Mouse (Mus musculus): ENCODE results near the gene Plekhh3. TPM values are rescaled to one million over a fixed set of nuclear protein-coding genes. Genes with fewer than 3 reads are reported as not detected.

Plekhh3 gene
- polyA plus RNA-seq, 1 experiment from 2014 or later: 12.8 TPM

DNA sequence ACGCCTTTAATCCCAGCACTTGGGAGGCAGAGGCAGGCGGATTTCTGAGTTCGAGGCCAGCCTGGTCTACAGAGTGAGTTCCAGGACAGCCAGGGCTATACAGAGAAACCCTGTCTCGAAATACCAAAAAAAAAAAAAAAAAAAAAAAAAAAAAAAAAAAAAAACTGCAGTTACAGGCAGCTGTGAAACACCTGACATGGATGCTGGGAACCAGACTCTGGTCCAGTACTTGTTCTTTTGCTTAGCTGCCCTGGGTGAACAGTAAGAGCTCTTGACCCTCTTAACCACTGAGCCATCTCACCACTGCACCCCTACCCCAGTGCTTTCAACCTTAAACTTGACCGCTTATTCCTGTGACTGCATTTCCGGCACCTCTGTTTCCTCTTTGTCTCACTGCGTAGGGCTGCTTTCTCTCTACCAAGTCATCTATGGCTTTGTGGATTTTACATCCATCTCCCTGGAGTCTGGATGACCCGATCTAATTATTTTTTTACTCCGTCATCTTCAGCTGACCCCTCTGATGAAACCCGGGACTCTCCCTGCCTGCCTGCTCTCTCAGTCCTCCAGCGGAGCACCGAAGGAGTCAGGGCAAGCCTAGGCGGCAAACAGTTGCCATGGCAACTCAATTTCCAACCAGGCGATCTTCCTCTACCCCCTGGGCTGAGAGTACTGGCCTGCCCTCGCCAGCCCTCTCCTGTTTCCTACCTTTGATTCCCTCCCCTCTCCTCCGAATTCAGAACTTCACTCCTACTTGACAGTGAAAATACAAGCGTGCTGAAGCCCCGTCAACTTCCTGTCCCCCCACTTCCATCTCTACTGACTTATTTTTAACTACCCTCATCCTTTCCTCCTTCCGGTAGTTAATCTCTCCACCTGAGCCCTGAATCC is 27.6 kb downstream of the Plekhh3 start:
- peak overlapping the region; percentile 65 for H3K4me2 ChIP-seq (ENCODE audit: low read length)
- peak overlapping the region; percentile 54; the same call in 1 of the 2 replicates for H3K9ac ChIP-seq (ENCODE audit: low read length)
- no peak for ATAC-seq (ENCODE audit: insufficient number of reproducible peaks, insufficient read depth, low FRiP score, low read depth)
- peaks cover 13 to 20% of the 10 kb centered on the region in 2 experiments for H3K4me1 ChIP-seq (ENCODE audit: control insufficient read depth in 2 of 2, insufficient read depth in 2 of 2, low read length in 2 of 2)
- 25% methylated on average over 18 of the region's 19 CpGs for WGBS
- H3K27me3 ChIP-seq (ENCODE audit: control insufficient read depth, insufficient read depth, low read length): no peaks in the 10 kb centered on the region
- H3K36me3 ChIP-seq (ENCODE audit: control insufficient read depth, insufficient read depth, low read length): no peaks in the 10 kb centered on the region
- peak overlapping the region; percentile 7 to 32 for H3K4me3 ChIP-seq (ENCODE audit: control insufficient read depth in 1 of 2, insufficient read depth in 1 of 2, low read depth in 1 of 2, low read length in 2 of 2)
- H3K27ac ChIP-seq (replicated peaks in 1 of 2; ENCODE audit: control insufficient read depth in 1 of 2, insufficient read depth in 1 of 2, low read depth in 2 of 2, low read length in 2 of 2): no peak overlapping the region
- no peaks in the 10 kb centered on the region for H3K9me3 ChIP-seq (ENCODE audit: control insufficient read depth, low read length)

DNA sequence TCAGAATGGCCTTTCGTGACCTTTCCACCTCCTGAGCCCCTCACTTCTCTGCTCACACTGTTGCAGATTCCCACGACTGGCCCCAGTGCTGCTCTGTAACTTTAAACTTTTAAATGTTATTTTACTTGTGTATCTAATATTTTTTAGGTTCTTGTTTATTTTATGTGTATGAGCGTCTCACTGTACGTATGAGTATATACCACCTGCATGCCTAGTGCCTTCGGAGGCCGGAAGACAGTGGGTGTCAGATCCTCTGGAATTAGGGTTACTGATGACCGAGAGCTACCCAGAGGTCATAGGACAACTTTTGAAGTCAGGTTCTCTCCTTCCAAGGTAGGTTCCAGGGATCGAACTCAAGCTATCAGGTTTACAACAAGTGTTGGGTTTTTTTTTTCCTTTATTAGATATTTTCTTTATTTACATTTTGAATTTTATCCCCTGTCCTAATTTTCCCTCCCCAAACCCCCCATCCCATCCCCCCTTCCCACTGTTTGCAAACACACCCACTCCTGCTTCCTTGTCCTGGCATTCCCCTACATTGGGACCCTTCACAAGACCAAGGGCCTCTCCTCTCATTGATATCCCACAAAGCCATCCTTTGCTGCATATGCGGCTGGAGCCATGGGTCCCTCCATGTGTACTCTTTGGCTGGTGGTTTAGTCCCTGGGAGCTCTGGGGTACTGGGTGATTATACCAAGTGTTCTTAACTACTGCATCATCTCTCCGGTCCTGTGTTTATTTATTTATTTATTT is 28.8 kb downstream of the Plekhh3 start:
- Histone ChIP-seq H3K27ac (replicated peaks in 1 of 2; ENCODE audit: control insufficient read depth in 1 of 2, insufficient read depth in 1 of 2, low read depth in 2 of 2, low read length in 2 of 2) (no peak overlapping the region), H3K9me3 (ENCODE audit: control insufficient read depth, low read length) (no peaks in the 10 kb centered on the region), H3K4me2 (ENCODE audit: low read length) (no peak overlapping the region), H3K27me3 (ENCODE audit: control insufficient read depth, insufficient read depth, low read length) (no peaks in the 10 kb centered on the region), H3K36me3 (ENCODE audit: control insufficient read depth, insufficient read depth, low read length) (no peaks in the 10 kb centered on the region), H3K4me3 (ENCODE audit: control insufficient read depth in 1 of 2, insufficient read depth in 1 of 2, low read depth in 1 of 2, low read length in 2 of 2) (no peak overlapping the region), H3K9ac (ENCODE audit: low read length) (no peak overlapping the region), H3K4me1 (ENCODE audit: control insufficient read depth in 2 of 2, insufficient read depth in 2 of 2, low read length in 2 of 2) (peaks cover 14 to 23% of the 10 kb centered on the region in 2 experiments)
- ATAC-seq (ENCODE audit: insufficient number of reproducible peaks, insufficient read depth, low FRiP score, low read depth): no peak
- WGBS: 84% methylated on average over 10 of the region's 10 CpGs

DNA sequence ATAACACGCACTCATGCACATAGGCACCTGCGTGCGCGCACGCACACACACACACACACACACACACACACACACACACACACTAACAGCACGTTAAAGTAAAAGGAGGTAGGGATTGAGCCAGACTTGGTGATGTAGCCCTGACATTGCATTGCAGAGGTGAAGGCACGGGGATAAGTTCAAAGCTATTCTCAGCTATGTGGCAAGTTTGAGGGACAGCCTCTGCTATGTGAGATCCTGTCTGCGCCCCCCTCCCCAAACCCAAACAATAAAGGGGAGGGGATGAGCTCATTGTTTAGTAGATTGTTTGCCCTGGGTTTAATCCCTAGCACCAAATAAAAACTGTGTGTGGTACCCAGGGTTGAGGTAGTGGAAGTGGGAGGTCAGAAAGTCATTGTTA is 30.1 kb downstream of the Plekhh3 start:
- H3K4me3 ChIP-seq (ENCODE audit: control insufficient read depth in 1 of 2, insufficient read depth in 1 of 2, low read depth in 1 of 2, low read length in 2 of 2): no peak overlapping the region
- ATAC-seq (ENCODE audit: insufficient number of reproducible peaks, insufficient read depth, low FRiP score, low read depth): no peak
- no peaks in the 10 kb centered on the region for H3K36me3 ChIP-seq (ENCODE audit: control insufficient read depth, insufficient read depth, low read length)
- no peak overlapping the region for H3K4me2 ChIP-seq (ENCODE audit: low read length)
- H3K27me3 ChIP-seq (ENCODE audit: control insufficient read depth, insufficient read depth, low read length): no peaks in the 10 kb centered on the region
- H3K9me3 ChIP-seq (ENCODE audit: control insufficient read depth, low read length): no peaks in the 10 kb centered on the region
- peak overlapping the region; percentile 70 to 84 for H3K27ac ChIP-seq (replicated peaks in 1 of 2; ENCODE audit: control insufficient read depth in 1 of 2, insufficient read depth in 1 of 2, low read depth in 2 of 2, low read length in 2 of 2)
- H3K9ac ChIP-seq (ENCODE audit: low read length): 0 out of 2 replicates have a peak overlapping the region, but pooled peaks have one; percentile 65
- WGBS: 77% methylated on average over 8 of the region's 8 CpGs
- peaks cover 14 to 23% of the 10 kb centered on the region in 2 experiments for H3K4me1 ChIP-seq (ENCODE audit: control insufficient read depth in 2 of 2, insufficient read depth in 2 of 2, low read length in 2 of 2)

DNA sequence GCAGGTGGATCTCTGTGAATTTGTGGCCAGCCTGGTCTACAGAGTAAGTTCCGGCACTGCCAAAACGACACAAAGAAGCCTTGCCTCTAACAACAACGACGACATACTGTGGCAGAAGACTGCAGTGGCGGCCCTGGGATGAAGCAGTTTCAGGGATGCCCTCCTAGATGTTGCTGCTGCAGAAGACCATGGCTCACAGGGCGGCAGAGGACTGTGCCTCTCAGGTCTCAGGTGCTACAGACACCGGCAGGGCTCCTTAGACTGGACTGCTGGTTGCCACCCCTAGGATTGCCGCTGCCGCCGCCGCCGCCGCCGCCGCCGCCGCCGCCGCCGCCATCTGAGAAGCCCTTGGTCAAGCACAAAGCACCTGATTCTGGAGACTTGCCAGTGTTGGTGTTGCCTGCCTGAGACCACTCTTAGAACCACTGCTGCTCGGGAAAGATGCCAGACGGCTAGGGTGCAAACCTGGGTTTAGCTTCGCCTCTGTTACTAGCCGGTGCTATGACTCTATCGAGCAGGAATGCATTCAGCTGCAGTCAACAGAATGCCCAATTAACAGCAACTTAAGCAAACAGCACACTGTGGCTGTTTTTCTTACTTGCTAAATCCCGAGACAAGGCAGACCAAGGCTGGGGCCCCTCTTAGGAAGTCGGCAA is 30.9 kb downstream of the Plekhh3 start:
- Histone ChIP-seq H3K4me1 (ENCODE audit: control insufficient read depth in 2 of 2, insufficient read depth in 2 of 2, low read length in 2 of 2) (peaks cover 14 to 23% of the 10 kb centered on the region in 2 experiments), H3K9ac (ENCODE audit: low read length) (peak overlapping the region; percentile 65), H3K27ac (replicated peaks in 1 of 2; ENCODE audit: control insufficient read depth in 1 of 2, insufficient read depth in 1 of 2, low read depth in 2 of 2, low read length in 2 of 2) (peak overlapping the region; percentile 83 to 84), H3K36me3 (ENCODE audit: control insufficient read depth, insufficient read depth, low read length) (no peaks in the 10 kb centered on the region), H3K27me3 (ENCODE audit: control insufficient read depth, insufficient read depth, low read length) (no peaks in the 10 kb centered on the region), H3K4me3 (ENCODE audit: control insufficient read depth in 1 of 2, insufficient read depth in 1 of 2, low read depth in 1 of 2, low read length in 2 of 2) (peak overlapping the region; percentile 32 to 39), H3K4me2 (ENCODE audit: low read length) (peak overlapping the region; percentile 61), H3K9me3 (ENCODE audit: control insufficient read depth, low read length) (no peaks in the 10 kb centered on the region)
- WGBS: 20% methylated on average over 27 of the region's 27 CpGs
- ATAC-seq (ENCODE audit: insufficient number of reproducible peaks, insufficient read depth, low FRiP score, low read depth): peak; percentile 71; the same call in 1 of the 2 replicates

DNA sequence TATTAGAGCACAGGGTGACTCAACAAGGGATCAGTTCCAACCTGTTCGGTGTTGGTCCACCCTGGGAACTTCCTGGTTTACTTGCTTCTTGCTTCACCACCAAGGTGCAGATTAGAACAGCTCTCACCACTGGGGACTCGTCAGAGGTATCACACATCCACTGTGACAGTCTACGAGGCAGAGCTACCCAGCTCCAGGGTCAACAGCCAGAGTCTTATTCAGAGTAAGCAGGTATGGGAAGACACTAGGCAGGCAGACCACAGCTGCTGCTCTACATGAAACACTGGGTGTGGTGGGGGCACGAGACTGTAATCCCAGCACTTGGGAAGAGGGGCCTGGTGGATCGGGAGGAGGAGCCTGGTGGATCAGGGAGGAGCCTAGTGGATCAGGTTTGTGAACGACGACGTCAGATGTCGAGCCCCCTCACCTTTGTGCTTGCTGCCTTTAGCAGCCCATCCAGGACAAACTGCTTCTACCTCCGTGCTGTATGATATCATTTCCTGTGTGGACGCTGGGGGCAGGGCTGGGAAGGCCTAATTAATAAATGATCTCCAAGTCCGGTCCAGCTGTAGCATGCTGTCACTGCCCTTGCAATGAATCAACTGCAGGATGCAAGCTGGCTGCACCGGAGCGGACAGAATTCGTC is 32.5 kb downstream of the Plekhh3 start:
- Histone ChIP-seq H3K9ac (ENCODE audit: low read length) (peak overlapping the region; percentile 31; the same call in 1 of the 2 replicates), H3K4me1 (ENCODE audit: control insufficient read depth in 2 of 2, insufficient read depth in 2 of 2, low read length in 2 of 2) (peaks cover 17 to 21% of the 10 kb centered on the region in 2 experiments), H3K9me3 (ENCODE audit: control insufficient read depth, low read length) (no peaks in the 10 kb centered on the region), H3K27me3 (ENCODE audit: control insufficient read depth, insufficient read depth, low read length) (no peaks in the 10 kb centered on the region), H3K4me2 (ENCODE audit: low read length) (peak overlapping the region; percentile 34), H3K27ac (replicated peaks in 1 of 2; ENCODE audit: control insufficient read depth in 1 of 2, insufficient read depth in 1 of 2, low read depth in 2 of 2, low read length in 2 of 2) (no peak overlapping the region), H3K36me3 (ENCODE audit: control insufficient read depth, insufficient read depth, low read length) (no peaks in the 10 kb centered on the region), H3K4me3 (ENCODE audit: control insufficient read depth in 1 of 2, insufficient read depth in 1 of 2, low read depth in 1 of 2, low read length in 2 of 2) (no peak overlapping the region)
- ATAC-seq (ENCODE audit: insufficient number of reproducible peaks, insufficient read depth, low FRiP score, low read depth): 0 out of 2 replicates have a peak, but pooled peaks have one; percentile 27
- WGBS: 36% methylated on average over 15 of the region's 15 CpGs

DNA sequence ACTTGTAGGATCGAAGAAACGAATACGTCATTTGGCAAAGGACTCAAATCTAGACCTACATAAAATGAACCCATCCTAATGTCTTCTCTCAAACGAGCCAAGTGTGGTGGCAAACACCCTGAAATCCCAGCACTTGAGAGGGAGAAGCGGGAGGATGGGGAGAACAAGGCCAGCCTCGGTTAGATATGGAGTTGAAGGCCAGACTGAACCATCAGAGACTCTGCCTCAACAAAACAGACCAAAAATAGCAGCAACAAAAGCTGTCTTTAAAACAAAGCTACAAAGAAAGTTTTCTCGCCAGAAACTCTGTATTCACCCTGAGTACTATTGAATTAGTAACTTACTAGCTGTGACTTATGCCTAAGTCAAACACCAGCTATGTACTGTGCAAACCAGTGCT is 34.2 kb downstream of the Plekhh3 start:
- H3K27me3 ChIP-seq (ENCODE audit: control insufficient read depth, insufficient read depth, low read length): no peaks in the 10 kb centered on the region
- H3K36me3 ChIP-seq (ENCODE audit: control insufficient read depth, insufficient read depth, low read length): no peaks in the 10 kb centered on the region
- no peaks in the 10 kb centered on the region for H3K9me3 ChIP-seq (ENCODE audit: control insufficient read depth, low read length)
- peaks cover 17 to 19% of the 10 kb centered on the region in 2 experiments for H3K4me1 ChIP-seq (ENCODE audit: control insufficient read depth in 2 of 2, insufficient read depth in 2 of 2, low read length in 2 of 2)
- H3K4me3 ChIP-seq (ENCODE audit: control insufficient read depth in 1 of 2, insufficient read depth in 1 of 2, low read depth in 1 of 2, low read length in 2 of 2): no peak overlapping the region
- ATAC-seq (ENCODE audit: insufficient number of reproducible peaks, insufficient read depth, low FRiP score, low read depth): no peak
- no peak overlapping the region for H3K4me2 ChIP-seq (ENCODE audit: low read length)
- H3K27ac ChIP-seq (replicated peaks in 1 of 2; ENCODE audit: control insufficient read depth in 1 of 2, insufficient read depth in 1 of 2, low read depth in 2 of 2, low read length in 2 of 2): no peak overlapping the region
- H3K9ac ChIP-seq (ENCODE audit: low read length): no peak overlapping the region
- WGBS: 70% methylated on average over 7 of the region's 7 CpGs
